Mouse (Mus musculus): ENCODE measurements around the gene Zfp574. TPM values are rescaled to one million over a fixed set of nuclear protein-coding genes. Genes with fewer than 3 reads are reported as not detected.

The Zfp574 gene
- polyA plus RNA-seq (2021; fragmentation: Nextera tagmentation): 24.1 and 27.1 TPM in 2 replicates
- long read RNA-seq, experiment 1, full-length matches to known transcripts: 56 of 73 reads
- long read RNA-seq, experiment 1, partial matches to known transcripts: 6 of 73 reads
- long read RNA-seq, experiment 1, other reads (novel, unspliced or antisense): 11 of 73 reads
- long read RNA-seq, experiment 2, full-length matches to known transcripts: 8 of 19 reads
- long read RNA-seq, experiment 2, partial matches to known transcripts: 0 of 19 reads
- long read RNA-seq, experiment 2, other reads (novel, unspliced or antisense): 11 of 19 reads

GRCm38 (mm10) chr7:25071979-25072715, at the start of gene Zfp574, which contains the start of gene Grik5:
Gene Zfp574 (plus strand): TSS chr7:25072567.
Gene Grik5 (minus strand): TSS chr7:25072346.

Other genes with a start within 250 kb of the Zfp574 start
- 4.5 and 8.1 TPM in 2 replicates for gene Gm9844, start 210.4 kb upstream of the Zfp574 start, polyA plus RNA-seq (2021; fragmentation: Nextera tagmentation)
- gene Lypd4, start 202.6 kb upstream of the Zfp574 start, polyA plus RNA-seq (2021; fragmentation: Nextera tagmentation): not detected in 2 replicates
- not detected in 2 replicates for gene Dmrtc2, start 202.5 kb upstream of the Zfp574 start, polyA plus RNA-seq (2021; fragmentation: Nextera tagmentation)
- 2,479 and 2,713 TPM in 2 replicates for gene Rps19, start 188.2 kb upstream of the Zfp574 start, polyA plus RNA-seq (2021; fragmentation: Nextera tagmentation)
- 0.27 and 0.60 TPM in 2 replicates for gene Cd79a, start 175.2 kb upstream of the Zfp574 start, polyA plus RNA-seq (2021; fragmentation: Nextera tagmentation)
- gene Arhgef1, start 169.7 kb upstream of the Zfp574 start, polyA plus RNA-seq (2021; fragmentation: Nextera tagmentation): 4.7 and 7.9 TPM in 2 replicates
- not detected in 2 replicates for gene Gm4881, start 128.1 kb upstream of the Zfp574 start, polyA plus RNA-seq (2021; fragmentation: Nextera tagmentation)
- gene Rabac1, start 99.8 kb upstream of the Zfp574 start, polyA plus RNA-seq (2021; fragmentation: Nextera tagmentation): 531 and 581 TPM in 2 replicates
- 803 and 1,080 TPM in 2 replicates for gene Atp1a3, start 66.6 kb upstream of the Zfp574 start, polyA plus RNA-seq (2021; fragmentation: Nextera tagmentation)
- gene Grik5, start 221 bp upstream of the Zfp574 start, polyA plus RNA-seq (2021; fragmentation: Nextera tagmentation): 6.1 and 29.3 TPM in 2 replicates
- 1.2 and 2.3 TPM in 2 replicates for gene Pou2f2, start 107.2 kb downstream of the Zfp574 start, polyA plus RNA-seq (2021; fragmentation: Nextera tagmentation)
- 10.7 and 12.7 TPM in 2 replicates for gene Dedd2, start 148.0 kb downstream of the Zfp574 start, polyA plus RNA-seq (2021; fragmentation: Nextera tagmentation)
- gene Zfp526, start 148.9 kb downstream of the Zfp574 start, polyA plus RNA-seq (2021; fragmentation: Nextera tagmentation): 0.44 and 1.6 TPM in 2 replicates
- 8.6 and 17.5 TPM in 2 replicates for gene Gsk3a, start 165.3 kb downstream of the Zfp574 start, polyA plus RNA-seq (2021; fragmentation: Nextera tagmentation)
- gene Erf, start 178.2 kb downstream of the Zfp574 start, polyA plus RNA-seq (2021; fragmentation: Nextera tagmentation): 4.2 and 31.4 TPM in 2 replicates
- 32.2 and 54.4 TPM in 2 replicates for gene Cic, start 195.1 kb downstream of the Zfp574 start, polyA plus RNA-seq (2021; fragmentation: Nextera tagmentation)
- gene Pafah1b3, start 225.4 kb downstream of the Zfp574 start, polyA plus RNA-seq (2021; fragmentation: Nextera tagmentation): 49.1 and 57.6 TPM in 2 replicates
- gene Prr19, start 228.8 kb downstream of the Zfp574 start, polyA plus RNA-seq (2021; fragmentation: Nextera tagmentation): 0.11 and 0.16 TPM in 2 replicates
- 8.4 and 31.9 TPM in 2 replicates for gene Tmem145, start 233.5 kb downstream of the Zfp574 start, polyA plus RNA-seq (2021; fragmentation: Nextera tagmentation)
- gene Megf8, start 244.6 kb downstream of the Zfp574 start, polyA plus RNA-seq (2021; fragmentation: Nextera tagmentation): 5.8 and 8.3 TPM in 2 replicates

Measured in left cerebral cortex, adult 6 months (tissue).